Mouse (Mus musculus) embryonic fibroblast, embryonic 13.5 days (primary cell): Measurements from ENCODE around the gene Irf3.

Experiments used
- CTCF ChIP-seq: IDR thresholded peaks from 2 replicates; pipeline ENCODE4 v1.5.1; 2011; ENCODE audit warnings: mild to moderate bottlenecking, control low read depth, low read length, moderate library complexity, borderline replicate concordance; ENCODE audit not compliant: insufficient read depth
- POLR2A ChIP-seq: IDR thresholded peaks from 2 replicates; pipeline ENCODE4 v1.6.1; 2011; ENCODE audit warnings: low read depth, mild to moderate bottlenecking, control low read depth, low read length, moderate library complexity

DNA sequence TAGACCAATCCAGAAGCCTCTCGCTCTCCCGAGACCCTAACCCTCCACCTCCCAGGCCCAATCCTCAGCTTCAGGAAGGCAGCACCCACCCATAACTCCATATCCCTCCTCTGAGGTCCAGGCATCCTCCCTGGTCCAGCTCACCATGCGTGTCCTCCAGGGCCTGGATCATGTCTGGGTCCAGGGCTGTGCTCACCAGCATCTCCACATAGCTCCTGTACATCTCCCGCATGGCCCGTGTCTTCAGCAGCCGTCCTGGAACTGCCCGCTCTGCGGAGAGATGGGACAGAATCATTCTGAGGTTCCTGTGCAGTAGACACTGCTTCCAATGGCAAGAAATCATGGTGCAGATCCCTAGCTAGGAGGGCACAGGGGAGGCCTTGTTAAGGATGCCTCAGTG is 33.4 kb downstream of the Irf3 start:
- TF ChIP-seq CTCF = no peak
- no peak for TF ChIP-seq POLR2A
